Mouse (Mus musculus): Measurements from ENCODE around the gene Dlgap1.

The Dlgap1 gene

DNA sequence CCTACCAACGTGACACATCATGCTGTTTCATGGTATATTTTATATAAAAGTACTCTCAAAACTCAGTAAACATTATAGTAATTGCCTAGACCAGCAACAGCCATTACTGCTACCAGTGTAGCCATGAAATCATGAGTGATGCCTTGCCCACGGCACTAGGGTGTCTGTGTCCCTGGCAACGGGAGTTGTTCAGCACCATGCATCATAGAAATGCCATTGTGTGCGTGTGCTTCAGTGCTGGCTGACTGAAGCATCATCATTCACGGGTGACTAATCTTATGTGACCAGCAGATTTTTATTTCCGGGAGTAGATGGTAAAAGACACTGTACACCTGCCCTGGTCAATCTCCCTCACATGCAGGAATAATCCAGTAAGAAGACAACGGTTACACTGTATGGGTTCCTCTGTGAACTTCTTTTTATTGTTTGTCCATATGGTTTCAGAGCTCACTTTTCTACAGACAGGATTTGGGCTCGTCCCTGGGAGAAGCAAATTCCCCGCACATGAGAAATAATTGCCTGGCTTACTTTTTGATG, 203.7 kb downstream of the Dlgap1 start:
- in situ Hi-C loops (cut with MboI, MseI) = no loop called here

DNA sequence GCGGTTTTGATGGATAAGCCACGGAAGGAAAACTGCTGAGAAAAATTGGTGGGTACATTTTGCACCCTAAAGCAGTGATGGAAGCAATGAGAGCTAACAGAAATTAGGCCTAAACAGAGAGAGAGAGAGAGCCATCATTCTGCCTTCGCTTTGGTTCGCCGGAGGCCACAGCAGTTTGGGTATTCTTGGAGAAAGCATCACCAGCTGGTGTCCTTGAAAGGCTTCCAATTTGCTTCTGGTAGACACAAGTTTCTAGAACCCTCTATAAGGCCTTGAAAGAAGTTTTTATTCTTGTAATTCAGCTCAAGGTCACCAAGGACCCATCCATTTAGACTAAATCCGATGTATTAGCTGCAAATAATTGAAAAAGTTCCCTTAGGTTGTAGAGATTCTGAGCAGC, 205.0 kb downstream of the Dlgap1 start:
- in situ Hi-C loops (cut with MboI, MseI) = no loop called here

DNA sequence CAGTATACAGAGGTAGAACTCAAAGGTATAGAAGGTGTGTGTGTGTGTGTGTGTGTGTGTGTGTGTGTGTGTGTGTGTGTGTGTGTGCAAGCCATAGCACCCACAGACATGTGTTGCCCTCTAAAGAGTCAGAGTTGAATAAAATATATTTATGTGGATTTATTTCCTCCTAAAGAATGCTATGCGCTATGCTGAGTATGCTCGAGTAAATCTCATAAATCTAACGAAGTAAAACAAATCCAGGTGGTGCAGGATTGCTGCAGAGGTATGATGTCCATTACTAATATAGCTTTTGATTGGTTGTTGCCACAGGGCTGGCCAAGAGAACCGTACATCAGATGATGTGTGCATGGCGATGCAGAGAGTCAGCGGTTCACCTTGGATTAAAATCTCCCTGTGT, 222.4 kb downstream of the Dlgap1 start:
- in situ Hi-C loops (cut with MboI, MseI) = no loop called here

DNA sequence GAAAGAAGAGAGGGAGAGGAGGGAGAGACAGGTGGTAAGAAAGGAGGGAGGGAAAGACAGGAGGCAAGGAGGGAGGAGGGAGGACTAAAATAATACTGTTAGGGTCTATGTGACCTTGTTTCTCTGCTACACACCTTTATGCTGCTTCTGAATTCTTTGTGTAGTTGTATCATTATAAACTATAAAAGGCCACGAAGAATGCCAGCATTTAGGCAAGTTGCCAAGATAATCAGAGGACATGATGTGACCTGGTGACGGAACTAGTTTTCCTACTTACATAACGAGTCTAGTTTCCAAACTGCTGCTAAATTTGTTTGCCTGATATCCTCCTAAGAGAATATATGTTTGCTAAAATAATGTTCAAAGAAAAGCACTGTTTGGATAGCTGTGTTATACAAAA, 254.0 kb downstream of the Dlgap1 start:
- in situ Hi-C loops (cut with MboI, MseI) = no loop called here

DNA sequence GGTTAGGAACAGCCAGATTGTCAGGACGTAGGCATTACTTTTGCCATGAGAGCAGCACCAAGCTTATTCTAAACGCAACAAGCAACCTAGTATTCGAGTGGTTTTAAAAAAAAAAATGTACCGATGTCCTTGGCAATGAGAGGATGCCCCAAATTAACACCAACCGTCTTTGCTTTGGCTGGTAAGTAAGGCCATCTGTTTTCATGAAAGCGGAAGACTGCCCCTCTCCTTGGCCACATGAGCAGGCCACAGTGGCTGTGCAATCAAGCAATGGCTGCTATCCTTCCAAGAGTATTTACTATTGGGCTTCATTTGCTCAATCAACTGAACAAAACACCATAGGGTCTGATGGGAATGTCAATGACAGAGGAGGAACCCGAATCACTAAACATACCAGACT, 278.5 kb downstream of the Dlgap1 start:
- in situ Hi-C loops (cut with MboI, MseI) = no loop called here

DNA sequence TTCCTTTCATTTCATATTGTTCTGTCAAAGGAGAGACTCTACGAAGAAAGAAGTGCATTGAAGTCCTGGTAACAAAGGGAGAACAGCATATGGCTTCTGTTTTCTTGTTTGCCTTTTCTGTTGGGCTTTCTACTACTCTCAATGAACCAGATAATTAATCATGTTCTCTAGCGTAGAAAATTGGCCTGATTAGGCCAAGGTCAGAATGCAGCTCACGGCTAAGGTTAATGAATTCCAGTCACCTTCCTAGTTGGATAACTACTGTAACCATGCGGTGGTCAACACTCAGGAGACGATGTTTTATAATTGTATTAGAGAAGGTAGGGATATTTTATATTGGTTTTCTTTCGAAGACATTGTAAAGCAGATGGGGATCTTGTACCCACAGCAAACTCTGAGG, 279.4 kb downstream of the Dlgap1 start:
- in situ Hi-C loops (cut with MboI, MseI) = no loop called here

DNA sequence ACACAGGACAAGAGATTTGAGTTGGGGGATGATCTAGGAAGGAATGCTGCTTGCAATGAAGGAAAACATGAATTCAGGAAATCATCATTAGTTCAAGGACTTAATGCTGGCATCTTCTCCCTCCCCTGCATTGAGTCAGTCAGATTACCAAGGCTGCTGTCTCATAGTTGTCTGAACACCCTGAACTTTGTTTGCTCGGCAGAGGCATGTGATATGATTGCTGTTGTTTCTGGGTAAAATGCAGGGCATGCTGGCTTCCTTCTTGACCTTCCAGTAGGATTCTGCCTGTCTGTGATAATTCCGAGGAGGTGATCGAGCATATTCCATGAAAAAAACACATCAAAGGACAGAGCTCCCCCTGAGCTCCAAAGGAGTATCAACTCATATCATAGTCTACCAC, 283.6 kb downstream of the Dlgap1 start:
- in situ Hi-C loops (cut with MboI, MseI) = no loop called here

DNA sequence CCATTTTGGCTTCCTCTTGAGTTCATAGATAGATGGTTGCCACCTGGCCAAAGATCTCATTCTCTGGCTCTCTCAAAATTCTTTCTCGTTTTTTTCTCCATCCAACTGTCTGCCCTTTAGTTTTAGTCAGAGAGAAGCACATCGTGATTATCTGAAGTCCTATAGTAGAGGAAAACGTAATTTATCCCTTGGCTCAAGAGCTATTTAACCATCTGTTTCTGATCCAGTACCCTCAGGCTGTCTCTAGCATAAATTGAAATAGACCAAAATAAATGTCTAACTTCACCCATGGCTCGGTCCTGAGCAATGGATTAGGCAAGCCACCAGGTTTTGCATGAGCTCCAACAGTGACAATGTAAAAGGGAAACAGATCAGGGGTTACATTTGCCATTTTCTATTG, 287.5 kb downstream of the Dlgap1 start:
- in situ Hi-C loops (cut with MboI, MseI) = no loop called here

DNA sequence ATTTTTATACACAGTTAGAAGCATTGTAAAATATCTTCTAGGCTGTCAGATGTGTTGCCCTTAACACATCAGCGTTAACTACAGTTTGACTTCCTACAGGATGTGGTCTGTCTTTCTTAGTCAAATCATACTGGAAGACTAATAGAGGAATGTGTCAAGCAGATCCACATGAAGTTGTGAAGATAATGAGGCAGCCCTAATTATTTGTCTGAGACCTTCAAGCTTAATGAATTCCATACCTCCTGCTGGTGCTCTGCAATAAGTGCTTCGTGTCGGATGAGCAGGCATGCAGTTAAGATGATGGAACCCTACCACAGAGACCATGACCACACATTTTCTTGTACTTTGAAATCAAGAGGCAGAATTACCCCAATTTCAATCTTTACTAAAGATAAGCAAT, 294.3 kb downstream of the Dlgap1 start:
- in situ Hi-C loops (cut with MboI, MseI) = no loop called here

DNA sequence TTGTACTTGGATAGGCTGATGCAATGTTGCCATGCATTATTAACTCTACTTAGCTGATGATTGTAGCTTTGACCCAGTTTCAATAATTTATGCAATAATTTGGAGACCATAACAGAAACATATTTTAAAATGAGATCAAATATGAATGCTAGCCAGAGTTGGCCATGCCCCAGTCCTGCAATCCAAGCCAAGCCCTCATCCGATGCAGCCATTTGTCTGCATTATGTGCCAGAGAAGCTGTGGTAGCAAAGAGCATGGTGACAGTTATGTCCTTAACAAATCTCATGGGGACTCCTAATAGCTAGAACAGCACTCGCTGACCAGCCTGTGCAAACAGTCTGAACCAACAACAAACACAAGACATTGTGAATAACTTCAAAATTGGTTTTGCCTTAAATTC, 303.3 kb downstream of the Dlgap1 start:
- in situ Hi-C loops (cut with MboI, MseI) = no loop called here

DNA sequence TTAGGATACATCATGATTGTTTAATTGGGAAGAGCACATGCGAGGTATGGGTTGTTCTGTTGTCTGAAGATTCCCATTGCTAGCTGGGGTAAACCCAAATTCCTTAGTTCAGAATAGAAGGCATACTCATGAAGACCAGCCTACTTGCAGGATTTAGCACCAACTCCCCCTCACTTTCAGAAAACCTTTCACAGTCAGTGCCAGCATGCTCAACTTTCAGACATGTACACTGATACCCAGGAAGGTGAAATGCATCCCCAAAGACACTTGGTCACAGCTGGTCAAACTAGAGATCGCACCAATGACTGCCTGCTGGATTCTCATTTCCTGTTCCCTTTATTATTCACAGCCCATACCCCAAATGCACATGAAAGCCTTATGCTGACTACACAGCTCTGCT, 318.8 kb downstream of the Dlgap1 start:
- in situ Hi-C loops (cut with MboI, MseI) = no loop called here

DNA sequence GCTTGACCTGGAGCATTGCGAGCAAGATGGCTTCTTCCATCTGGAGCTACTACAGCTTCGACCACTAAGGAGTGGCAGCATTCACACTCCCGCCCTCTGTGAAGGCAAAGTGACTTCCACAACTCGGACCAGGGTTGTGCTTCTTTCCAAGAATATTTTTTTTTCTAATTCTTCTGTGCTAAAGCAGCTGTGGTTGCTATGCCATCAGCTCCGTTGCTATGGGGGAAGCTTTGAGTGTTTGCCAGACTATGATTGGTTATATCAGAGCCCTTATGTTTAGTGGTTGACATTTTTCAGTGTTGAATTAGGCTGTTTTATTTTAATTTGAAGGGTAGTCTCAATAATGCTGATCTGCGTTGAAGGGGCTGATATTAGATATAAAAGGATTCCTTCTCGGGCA, 325.2 kb downstream of the Dlgap1 start:
- in situ Hi-C loops (cut with MboI, MseI) = no loop called here

DNA sequence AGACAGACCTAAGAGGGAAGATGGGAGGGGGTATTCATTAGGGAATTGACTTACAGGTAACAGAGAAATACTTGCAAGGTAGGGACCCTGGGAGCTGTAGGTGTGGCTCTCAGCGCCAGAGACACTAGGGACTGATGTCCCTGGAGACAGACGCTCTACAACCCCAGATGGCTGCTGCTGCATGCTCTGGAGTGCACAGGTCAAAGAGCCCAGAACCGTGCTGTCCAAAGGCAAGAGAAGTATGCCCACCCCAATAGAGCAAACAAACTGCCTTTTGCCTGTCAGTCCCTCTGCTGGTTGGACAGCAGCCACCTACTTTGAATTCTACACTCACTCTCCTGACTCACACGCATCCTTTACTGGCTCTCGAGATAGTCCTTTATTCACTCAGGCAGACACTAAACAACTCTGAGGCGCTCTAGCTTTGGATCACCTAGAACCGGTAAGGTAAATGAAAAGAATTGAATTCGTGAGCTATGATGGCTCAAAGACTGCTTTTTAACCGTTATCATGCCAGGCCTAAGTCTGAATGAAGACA, 333.1 kb downstream of the Dlgap1 start:
- in situ Hi-C loops (cut with MboI, MseI) = no loop called here

DNA sequence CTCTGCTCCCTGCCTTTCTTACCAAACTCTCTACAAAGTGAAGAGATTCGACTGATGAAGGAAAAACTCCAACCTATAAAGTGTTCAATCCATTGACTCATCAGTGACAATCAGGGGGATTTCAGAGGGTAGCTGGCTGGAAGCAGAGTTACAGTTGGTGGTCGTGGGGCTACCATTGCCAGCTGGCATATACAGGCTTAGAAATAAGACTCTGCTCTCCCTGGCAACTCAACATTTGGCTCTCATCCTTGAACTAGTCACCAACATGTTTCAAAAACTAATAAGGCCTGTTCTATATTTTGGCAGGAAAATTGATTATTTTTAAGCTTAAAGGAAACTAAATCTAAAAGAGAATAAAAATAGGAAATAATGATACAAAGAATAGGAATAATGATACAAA, 333.8 kb downstream of the Dlgap1 start:
- in situ Hi-C loops (cut with MboI, MseI) = no loop called here

DNA sequence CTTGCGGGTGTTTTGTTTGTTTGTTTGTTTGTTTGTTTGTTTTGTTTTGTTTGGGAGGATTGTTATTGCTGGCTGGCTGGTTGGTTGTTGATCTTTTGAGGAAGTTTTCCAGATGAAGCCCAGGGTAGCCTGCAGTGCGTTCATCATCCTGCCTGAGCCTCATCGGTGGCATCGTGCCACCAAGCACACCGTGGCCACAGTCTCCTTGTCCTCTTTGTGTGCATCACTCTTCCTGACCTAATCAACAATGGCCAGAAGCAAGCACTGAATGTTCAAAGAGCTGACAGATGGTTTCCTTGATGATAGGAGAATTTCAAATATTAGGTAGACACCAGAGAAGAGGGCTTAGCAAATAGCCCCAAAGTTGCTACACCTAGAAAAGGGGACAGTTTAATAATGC, 336.1 kb downstream of the Dlgap1 start:
- in situ Hi-C loops (cut with MboI, MseI) = no loop called here

DNA sequence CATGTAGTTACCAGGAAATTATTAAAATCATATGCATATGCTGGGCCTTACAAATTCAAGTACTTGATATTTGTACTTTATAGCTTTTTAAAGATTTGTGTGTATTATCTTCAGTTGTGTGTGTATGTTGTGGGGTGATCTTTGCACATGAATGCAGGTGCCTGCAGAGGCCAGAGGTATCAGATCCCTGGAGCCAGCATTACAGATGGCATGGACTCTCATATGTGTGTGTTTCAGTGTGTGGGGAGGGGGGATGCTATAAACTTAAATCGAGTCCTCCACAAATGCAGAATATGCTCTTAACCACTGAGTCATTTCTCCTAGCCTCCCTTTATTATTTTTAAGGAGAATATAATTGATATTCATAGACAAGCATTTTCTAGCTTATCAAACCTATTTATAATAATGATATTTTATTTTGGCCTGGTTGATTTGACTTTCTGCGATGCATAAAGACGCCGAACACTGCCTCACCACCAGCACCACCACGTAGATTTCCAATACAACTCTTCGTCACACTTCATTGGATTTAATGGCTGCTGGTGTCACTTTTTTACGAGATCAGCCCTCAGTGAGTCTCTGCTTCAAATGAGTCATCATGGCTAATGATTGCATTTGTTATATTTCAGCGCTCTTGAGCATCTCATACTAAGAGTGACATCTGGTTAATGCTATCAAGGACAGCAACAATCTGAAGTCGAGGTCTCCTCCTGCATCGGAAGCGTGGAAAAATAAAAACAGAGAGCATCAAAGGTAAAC, 338.7 kb downstream of the Dlgap1 start:
- in situ Hi-C loops (cut with MboI, MseI) = no loop called here

DNA sequence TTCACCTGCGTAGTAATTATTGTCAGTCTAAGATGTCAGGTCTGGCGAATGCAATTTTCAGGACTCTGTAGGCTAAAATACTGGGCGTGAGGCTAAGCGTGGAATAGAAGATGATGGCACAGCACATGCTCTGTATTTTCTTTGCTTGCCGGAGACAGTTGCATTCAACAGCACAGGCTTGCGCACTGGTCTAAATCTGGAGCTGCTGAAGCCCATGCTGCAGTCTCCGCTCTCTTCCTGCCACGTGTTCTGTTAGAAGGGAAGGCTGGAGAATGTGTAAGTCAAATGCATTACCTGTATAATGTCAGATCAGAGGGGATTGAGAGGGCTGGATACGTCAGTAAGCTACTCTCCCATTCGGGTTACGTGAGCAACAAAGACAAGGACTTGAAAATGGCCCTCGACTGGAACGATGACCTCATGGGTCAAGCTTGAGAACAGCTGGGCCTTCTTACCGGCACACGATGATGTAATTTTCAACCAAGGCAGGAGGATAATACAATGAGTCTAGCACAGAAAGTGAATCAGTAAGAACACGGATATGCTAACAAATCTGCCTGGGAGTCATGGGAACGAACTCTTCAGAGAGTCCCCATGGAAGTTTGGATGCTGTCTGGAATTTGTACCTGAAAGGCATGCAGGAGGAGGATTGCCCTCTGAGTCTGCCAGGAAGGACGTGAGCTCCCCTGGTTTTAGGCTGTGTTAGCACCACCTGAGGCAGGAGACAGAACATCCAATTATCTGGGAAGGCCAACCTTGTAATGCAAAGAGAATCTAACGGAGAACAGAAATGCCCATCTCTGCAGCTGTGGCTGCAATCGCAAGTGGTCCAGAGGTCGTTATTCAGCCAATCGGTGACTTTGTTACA, 339.7 kb downstream of the Dlgap1 start:
- in situ Hi-C loops (cut with MboI, MseI) = no loop called here

DNA sequence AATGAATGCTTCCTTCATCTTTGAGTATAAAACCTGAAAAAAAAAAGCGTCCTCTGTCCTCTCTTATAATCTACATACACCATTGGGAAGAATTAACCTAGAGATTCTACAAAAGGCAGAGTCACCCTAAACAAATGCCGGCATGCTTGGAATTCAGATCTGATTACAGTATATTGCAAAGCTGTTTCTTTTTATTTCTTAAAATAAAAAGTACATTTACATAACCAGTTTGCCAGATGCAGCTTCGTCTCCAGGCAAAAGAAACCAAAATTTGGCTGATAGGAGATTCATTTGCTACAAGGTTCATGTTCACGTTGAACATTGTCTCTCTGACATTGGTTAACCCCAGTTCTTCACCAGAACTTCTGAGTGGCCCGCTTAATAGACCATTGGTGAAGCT, 347.5 kb downstream of the Dlgap1 start:
- in situ Hi-C loops (cut with MboI, MseI) = no loop called here

DNA sequence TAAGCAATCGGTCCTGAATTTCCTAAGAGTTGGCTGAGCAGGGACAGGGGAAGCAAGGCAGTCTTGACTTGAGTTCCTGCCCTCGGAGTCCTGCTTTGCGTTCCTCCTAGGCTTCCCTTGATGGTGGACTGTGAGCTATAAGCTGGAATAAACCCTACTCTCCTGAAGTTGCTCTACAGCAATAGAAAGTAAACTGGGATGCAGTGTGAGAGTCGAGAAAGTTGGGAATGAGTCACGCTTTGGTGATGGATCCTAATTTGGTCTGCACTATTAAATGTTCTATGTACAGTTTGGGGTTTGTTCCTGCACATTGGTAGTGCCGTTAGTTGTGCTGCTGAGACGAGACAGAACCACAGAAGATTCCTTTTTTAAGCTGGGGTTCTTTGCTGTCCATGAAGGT, 348.9 kb downstream of the Dlgap1 start:
- in situ Hi-C loops (cut with MboI, MseI) = no loop called here

DNA sequence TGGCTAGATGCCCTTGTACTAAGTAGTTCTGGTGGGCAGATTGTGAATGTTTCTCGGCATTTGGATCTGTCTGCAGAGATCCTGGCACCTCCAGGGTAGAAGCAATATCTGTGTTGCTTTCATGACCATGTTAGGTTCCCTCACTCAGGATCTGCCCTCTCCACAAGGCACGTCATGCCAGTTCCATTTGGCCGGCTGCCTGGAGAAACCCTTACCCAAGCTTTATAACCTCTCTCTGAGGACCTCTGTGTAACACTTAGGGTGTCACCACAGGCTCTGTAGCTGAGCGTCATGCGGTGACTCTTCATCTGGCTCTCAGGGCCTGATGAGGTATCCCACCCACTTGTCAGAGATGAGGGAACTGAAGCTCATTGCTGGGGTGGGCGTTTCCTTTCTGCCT, 353.1 kb downstream of the Dlgap1 start:
- in situ Hi-C loops (cut with MboI, MseI) = no loop called here

DNA sequence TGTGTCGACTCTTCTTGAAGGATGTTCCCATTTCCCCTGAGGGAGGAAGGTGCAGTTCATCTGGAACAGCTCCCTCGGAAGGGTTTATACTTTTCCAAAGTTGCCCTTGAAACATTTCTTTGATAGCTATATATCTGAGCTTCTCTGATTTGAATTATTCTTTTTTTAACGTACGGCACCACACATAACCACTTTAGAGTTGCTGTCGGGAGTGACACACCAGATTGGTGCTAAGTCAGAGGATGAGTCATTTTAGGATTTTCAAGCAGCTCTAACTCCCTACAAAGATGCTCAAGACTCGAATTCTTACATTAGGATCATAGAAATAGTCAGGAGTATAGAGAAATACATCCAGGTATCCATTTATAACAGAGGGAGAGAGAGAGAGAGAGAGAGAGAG, 364.6 kb downstream of the Dlgap1 start:
- in situ Hi-C loops (cut with MboI, MseI) = no loop called here

DNA sequence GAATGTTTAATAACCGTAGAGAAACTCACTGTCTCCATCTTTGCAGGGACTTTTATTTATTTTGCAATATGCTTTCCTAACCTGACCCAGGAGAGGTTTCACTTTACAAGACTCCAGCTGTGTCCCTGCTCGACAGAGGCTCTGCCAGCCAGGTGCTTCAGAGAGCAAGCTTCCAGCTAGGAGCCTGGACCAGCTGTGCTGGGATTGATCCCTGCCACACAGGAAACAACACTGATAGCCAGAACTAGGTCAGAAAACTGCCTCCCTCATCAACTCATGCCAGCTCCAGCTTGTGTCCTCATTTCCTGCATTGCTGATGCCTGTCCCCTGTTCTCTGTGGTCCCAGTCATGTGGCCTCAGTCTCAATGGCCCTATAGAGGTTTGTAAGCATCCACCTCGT, 365.3 kb downstream of the Dlgap1 start:
- in situ Hi-C loops (cut with MboI, MseI) = no loop called here

DNA sequence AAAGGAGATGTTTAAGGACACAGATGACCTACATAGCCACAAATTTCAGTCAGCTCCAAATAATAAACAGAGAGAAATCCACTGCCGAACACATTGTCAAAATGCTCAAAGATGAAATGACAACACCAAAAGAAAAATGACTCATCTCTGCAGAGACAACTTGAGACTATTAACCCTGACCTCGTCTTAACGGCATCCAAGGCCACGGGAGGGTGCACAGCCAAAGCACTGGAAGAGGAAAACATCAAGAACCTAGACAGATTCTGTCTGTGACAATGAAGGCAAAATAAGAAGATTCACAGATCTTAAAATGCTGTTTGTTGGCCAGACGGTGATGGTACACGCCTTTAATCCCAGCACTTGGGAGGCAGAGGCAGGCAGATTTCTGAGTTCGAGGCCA, 370.9 kb downstream of the Dlgap1 start:
- in situ Hi-C loops (cut with MboI, MseI) = no loop called here
